Mouse (Mus musculus) hindbrain, embryonic 10.5 days (tissue): ENCODE measurements around the gene Dnah2. TPM values are rescaled to one million over a fixed set of nuclear protein-coding genes. Genes with fewer than 3 reads are reported as not detected.

Source experiments
- DNase-seq: peaks from one replicate; pipeline ENCODE4 v3.0.0-alpha.2; 2017; ENCODE audit warnings: low spot score
- H3K27ac ChIP-seq: fragments of 300-500 bp; sonication (generic); 2 replicates; pipeline ENCODE4 v1.5.1; 2016; ENCODE audit warnings: mild to moderate bottlenecking, moderate library complexity
- H3K27me3 ChIP-seq: fragments of 300-500 bp; sonication (generic); 2 replicates; pipeline ENCODE4 v1.6.1; 2016; ENCODE audit warnings: mild to moderate bottlenecking; ENCODE audit not compliant: poor library complexity, insufficient read depth, severe bottlenecking
- H3K36me3 ChIP-seq: fragments of 300-500 bp; sonication (generic); 2 replicates; pipeline ENCODE4 v1.6.1; 2016; ENCODE audit warnings: mild to moderate bottlenecking, moderate library complexity
- H3K4me1 ChIP-seq: fragments of 300-500 bp; sonication (generic); replicated peaks from 2 replicates; pipeline ENCODE4 v1.6.1; 2016; ENCODE audit warnings: mild to moderate bottlenecking
- H3K4me3 ChIP-seq: fragments of 300-500 bp; sonication (generic); 2 replicates; pipeline ENCODE4 v1.5.1; 2016; ENCODE audit warnings: mild to moderate bottlenecking, moderate library complexity
- H3K9me3 ChIP-seq: fragments of 300-500 bp; sonication (generic); 2 replicates; pipeline ENCODE4 v1.6.1; 2016; ENCODE audit warnings: mild to moderate bottlenecking, moderate library complexity
- WGBS: fragments of 180-500 bp; shearing (Covaris S2); methylation state at CpG from one replicate; pipeline ENCODE4 v1.1.7; 2016; 5-methylcytosine and 5-hydroxymethylcytosine counted together
- polyA plus RNA-seq: library from polyadenylated mRNA; unstranded; fragments of >200 nt; fragmentation: Nextera tagmentation; extraction: Ambion mirVana; gene quantifications from 2 replicates; pipeline ENCODE4 v1.2.1, GENCODE M21; 2016

Dnah2 gene
- polyA plus RNA-seq, 1 experiment from 2014 or later: 2.6 TPM

DNA sequence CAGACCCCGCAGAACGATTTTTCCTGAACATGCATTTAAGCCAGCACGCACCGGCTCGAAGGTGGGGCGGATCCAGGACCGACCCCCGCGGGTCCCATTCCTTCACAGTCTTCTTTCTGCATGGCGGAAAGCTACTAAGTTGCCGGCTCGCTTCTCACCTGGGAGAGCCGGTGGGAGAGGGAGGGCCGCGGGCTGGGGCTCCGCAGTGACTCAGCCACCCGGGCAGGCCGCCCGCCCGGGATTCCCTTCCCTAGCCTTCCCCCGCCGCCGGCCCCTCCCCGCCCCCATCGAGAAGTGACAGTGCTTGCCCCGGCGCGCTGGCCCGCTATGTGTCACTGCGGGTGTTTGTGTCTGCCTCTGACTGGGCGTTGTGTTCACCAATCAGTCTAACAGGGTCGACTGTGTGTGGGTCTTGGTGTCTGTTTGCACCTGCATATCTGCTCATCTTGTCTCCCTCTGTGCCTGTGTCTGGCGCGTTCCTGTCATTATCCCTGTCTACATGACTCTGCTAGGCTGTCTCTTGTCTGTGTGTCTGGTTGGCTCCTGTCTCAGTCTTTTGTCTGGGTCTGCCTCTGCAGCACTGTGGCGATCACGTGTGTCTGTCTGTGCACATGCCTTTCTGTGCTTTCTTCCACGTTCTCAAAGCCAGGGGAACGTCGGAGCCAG, 137.2 kb downstream of the Dnah2 start:
- H3K4me1 ChIP-seq: peaks cover 86% of the 10 kb centered on the region
- no peaks in the 10 kb centered on the region for H3K27me3 ChIP-seq
- H3K36me3 ChIP-seq: peaks cover 44% of the 10 kb centered on the region
- peak overlapping the region; percentile 99 for H3K27ac ChIP-seq
- H3K9me3 ChIP-seq: no peaks in the 10 kb centered on the region
- peak; percentile 66 for DNase-seq
- under 1% methylated on average over 39 of the region's 39 CpGs for WGBS
- peak overlapping the region; percentile 82 for H3K4me3 ChIP-seq

DNA sequence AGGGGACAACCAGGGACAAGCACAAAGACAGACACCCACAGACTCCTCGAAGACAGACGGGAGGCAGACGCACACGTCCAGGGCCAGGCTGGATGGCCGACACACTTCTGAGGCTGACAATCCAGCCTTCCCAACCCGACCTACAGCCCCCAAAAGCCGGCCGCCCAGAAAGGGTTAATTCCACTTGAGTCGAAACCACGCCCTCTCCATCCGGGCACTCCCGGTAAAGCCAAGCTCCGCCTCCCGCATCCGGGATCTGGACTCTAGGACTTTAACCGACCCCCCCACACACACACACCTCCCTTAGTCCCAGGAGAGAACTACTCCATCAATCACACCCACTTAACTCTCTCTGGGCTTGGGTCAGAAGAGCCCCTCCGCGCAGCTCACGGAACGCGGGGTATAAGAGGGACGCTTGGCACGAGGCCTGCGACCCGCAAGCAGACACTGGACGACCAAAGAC, 137.8 kb downstream of the Dnah2 start:
- no peaks in the 10 kb centered on the region for H3K27me3 ChIP-seq
- peaks cover 50% of the 10 kb centered on the region for H3K36me3 ChIP-seq
- 0% methylated on average over 26 of the region's 26 CpGs for WGBS
- H3K4me1 ChIP-seq: peaks cover 81% of the 10 kb centered on the region
- peak overlapping the region; percentile 82 for H3K4me3 ChIP-seq
- H3K9me3 ChIP-seq: no peaks in the 10 kb centered on the region
- H3K27ac ChIP-seq: peak overlapping the region; percentile 99
- DNase-seq: peak; percentile 97

DNA sequence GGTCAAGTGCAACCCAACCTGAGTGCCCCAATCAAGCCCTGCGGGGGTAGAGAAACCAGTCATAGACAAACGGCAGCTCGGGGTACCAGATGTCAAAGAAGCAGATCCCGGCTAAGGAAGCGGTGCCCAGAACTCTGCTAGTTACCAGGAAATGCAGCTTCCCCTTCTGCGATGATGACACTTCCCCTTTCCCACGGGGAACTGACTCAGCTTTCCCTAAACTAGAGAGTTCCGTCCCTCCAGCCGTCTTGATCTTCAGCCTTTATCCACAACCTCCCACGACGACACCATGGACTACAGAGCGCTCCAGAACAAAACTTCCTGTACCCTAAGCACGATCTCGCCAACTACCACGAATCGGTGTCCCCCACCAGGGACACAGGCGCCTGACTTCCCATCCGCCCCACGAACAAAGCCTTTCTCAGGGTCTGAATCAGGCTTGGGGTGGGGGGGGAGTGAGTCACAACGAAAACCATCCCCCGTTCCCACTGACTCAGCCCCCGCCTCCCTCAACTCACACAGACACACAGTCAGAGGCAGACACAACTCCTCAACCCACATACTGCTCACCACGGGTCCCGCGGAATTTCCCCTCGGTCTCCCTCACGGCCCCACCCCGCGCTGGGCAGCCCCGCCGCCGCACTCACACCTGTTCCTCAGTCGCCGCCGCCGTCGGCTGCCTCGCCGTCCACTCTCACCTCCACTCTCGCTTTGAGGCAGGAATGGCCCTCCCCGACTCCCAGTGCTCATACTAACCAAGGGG, 138.4 kb downstream of the Dnah2 start:
- DNase-seq: no peak
- H3K27ac ChIP-seq: peak overlapping the region; percentile 99
- no peaks in the 10 kb centered on the region for H3K27me3 ChIP-seq
- H3K36me3 ChIP-seq: peaks cover 56% of the 10 kb centered on the region
- peak overlapping the region; percentile 82 for H3K4me3 ChIP-seq
- peaks cover 75% of the 10 kb centered on the region for H3K4me1 ChIP-seq
- under 1% methylated on average over 41 of the region's 41 CpGs for WGBS
- H3K9me3 ChIP-seq: no peaks in the 10 kb centered on the region

DNA sequence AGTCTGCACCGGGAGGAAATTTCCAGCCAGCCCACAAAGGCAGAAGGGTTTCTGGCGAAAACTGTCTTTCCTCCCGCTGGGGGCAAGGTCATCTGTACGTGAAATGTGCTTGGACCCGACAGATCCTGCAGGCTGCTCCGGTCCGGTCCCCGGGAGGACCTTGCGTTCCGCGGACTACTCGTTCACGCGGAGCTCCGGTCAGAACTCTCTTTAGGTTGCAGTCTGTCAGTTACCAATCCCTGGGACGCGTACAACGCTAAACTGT, 138.9 kb downstream of the Dnah2 start:
- no peaks in the 10 kb centered on the region for H3K27me3 ChIP-seq
- H3K36me3 ChIP-seq: peaks cover 61% of the 10 kb centered on the region
- peak overlapping the region; percentile 82 for H3K4me3 ChIP-seq
- H3K27ac ChIP-seq: peak overlapping the region; percentile 99
- H3K9me3 ChIP-seq: no peaks in the 10 kb centered on the region
- DNase-seq: no peak
- WGBS: under 1% methylated on average over 18 of the region's 18 CpGs
- H3K4me1 ChIP-seq: peaks cover 70% of the 10 kb centered on the region

DNA sequence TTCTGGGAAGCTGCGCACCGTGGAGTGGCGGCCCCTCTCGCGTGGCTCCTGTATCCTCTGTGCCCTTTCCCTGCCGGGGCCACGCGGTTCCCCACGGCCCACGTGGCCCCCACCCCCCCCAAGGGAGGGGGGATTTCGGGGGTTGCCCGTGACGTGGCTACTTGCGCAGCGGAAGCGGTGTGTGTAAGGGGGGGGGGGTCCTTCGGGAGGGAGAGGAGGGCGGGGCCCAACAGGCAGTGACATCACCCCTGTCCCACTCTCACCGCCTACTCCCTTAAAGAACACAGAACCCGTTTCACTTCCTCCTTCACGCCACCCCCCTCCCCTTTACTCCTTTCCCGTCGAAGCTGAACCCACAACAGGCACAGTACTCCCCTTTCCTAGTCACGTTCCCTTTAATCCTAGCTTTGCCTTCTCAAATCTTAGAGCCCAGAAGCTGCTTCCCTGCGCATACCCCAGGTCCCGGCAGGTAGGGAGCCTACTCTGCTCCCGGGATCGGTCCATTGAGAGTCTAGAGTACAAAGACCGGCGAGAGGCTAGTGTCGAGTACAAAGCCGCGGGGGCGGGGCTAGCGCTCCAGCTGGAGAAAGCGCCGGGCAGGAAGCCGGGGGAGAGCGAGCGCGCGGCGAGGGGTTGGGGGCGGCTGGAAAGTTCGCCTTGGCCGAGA, 139.4 kb downstream of the Dnah2 start:
- no peaks in the 10 kb centered on the region for H3K9me3 ChIP-seq
- peak overlapping the region; percentile 82 for H3K4me3 ChIP-seq
- H3K4me1 ChIP-seq: peaks cover 66% of the 10 kb centered on the region
- H3K27me3 ChIP-seq: no peaks in the 10 kb centered on the region
- peak; percentile 89 for DNase-seq
- WGBS: under 1% methylated on average over 46 of the region's 46 CpGs
- peak overlapping the region; percentile 99 for H3K27ac ChIP-seq
- H3K36me3 ChIP-seq: peaks cover 66% of the 10 kb centered on the region

DNA sequence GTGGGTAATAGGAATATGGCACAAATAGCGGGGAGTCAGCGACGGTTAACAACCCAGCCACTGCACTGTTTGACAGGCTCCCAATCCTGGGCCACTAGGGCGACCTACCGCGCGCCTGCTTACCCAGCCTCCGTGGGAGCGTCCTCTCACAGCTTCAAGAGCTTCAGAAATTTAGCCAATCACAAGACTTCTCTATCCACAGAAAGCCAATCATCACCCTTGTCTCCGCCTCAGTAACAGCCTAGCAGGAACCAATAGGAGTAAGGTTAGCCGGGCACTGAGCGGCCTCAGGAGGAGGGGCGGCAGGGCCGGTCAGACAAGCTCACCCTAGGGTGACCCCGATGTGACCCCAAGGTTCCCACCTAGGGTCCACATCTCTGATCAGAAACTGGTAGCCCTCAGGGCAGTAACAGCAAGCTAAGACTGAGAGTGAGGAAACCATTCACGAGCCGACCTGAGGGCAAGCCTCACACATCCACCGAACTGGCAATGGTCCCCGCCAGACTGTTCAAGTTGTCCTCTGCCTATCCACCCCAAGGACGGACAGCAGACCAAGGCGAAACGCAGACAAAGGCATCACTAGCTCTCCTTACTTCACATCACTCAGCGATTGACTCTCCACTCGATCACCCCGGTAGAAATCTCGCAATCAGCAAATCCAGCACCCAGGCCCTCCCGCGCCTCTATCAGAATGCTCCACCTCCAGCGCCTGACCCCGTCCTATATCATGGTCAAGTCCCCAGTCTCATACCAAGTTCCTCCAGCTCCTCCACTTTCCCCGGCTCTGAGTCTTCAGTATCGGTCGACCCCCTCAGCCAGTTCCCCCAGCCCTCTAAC, 140.2 kb downstream of the Dnah2 start:
- peak; percentile 86 for DNase-seq
- H3K27me3 ChIP-seq: no peaks in the 10 kb centered on the region
- H3K4me3 ChIP-seq: peak overlapping the region; percentile 82
- H3K27ac ChIP-seq: peak overlapping the region; percentile 99
- peaks cover 58% of the 10 kb centered on the region for H3K4me1 ChIP-seq
- under 1% methylated on average over 33 of the region's 33 CpGs for WGBS
- peaks cover 70% of the 10 kb centered on the region for H3K36me3 ChIP-seq
- no peaks in the 10 kb centered on the region for H3K9me3 ChIP-seq

DNA sequence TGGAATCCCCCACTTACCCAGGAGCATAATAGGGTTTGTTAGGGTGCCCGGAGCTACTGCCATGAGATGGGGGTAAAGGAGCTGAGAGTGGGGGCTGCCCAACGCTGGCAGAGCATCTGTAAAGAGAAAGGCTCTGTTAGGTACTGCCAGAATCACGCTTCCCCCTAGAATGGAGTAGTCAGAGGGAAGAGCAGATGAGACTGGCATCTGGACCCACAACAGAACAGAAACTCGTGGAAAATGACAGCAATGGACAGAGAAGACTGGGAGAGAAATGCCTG, 141.2 kb downstream of the Dnah2 start:
- 88% methylated on average over 4 of the region's 4 CpGs for WGBS
- Histone ChIP-seq H3K27me3 (no peaks in the 10 kb centered on the region), H3K27ac (peak overlapping the region; percentile 99; the same call in 1 of the 2 replicates), H3K36me3 (peaks cover 70% of the 10 kb centered on the region), H3K9me3 (no peaks in the 10 kb centered on the region), H3K4me1 (peaks cover 47% of the 10 kb centered on the region), H3K4me3 (peak overlapping the region; percentile 82)
- no peak for DNase-seq

DNA sequence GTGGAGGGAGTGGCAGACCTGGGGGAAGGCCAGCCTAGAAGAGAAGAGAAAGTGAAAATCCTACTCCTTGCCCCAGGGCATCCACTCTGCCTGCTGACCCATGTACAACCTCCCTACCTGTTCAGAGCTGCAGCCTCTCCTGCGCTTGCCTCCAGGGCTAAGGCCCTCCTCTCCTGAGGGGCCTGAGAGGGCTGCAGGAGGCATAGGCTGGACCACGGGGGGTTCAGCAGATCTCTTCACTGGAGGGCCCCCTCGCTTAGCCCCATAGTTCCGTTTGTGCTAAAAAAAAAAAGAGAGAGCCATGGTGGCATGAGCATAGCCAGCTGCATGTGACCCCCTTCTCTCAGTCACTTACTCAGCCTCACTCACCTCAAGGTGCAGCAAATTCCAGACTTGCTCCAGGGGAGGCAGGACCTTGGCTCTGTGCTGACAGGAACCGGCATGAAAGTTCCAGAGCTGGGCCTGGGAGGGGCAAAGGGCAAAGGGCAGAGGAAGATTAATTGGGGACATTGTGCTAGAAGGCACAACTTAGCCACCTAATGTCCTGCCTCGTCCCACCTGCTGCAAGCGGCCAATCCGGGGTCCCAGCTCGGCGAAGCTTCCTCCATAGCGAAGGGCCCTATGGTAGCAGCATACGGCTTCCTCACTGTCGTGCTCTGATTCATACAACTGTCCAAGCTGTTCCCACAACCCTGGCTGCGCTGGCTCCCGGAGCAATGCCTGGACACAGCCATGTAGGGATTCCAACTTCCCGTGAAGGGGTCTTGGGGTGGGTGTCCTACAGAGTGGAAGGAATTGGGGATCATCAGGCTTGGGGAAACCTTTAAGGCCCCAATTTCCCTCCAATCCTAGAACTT, 141.8 kb downstream of the Dnah2 start:
- no peaks in the 10 kb centered on the region for H3K9me3 ChIP-seq
- WGBS: 90% methylated on average over 16 of the region's 16 CpGs
- DNase-seq: no peak
- no peaks in the 10 kb centered on the region for H3K27me3 ChIP-seq
- no peak overlapping the region for H3K27ac ChIP-seq
- peaks cover 41% of the 10 kb centered on the region for H3K4me1 ChIP-seq
- H3K36me3 ChIP-seq: peaks cover 71% of the 10 kb centered on the region
- H3K4me3 ChIP-seq: no peak overlapping the region; the same call in none of the 2 replicates

DNA sequence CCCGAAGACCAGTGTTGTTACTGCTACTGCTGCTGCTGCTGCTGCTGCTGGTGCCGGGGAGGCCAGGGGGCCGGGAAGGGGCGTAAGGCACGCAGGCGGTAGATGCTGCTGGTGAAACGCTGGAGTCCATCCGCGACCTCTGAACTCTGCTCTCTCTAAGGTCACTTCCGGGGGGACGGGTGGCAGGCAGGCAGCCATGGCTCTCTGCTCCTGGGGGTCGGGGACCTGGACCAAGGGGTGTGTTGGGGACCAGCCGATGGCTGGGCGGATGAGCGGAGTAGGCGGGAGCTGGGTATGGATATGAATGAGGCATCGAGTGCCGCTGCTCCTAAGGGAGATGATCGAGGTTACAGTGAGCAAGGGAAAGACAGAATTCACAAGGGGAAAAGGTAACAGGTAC, 142.6 kb downstream of the Dnah2 start:
- peak overlapping the region; percentile 18; the same call in 1 of the 2 replicates for H3K4me3 ChIP-seq
- 85% methylated on average over 19 of the region's 19 CpGs for WGBS

DNA sequence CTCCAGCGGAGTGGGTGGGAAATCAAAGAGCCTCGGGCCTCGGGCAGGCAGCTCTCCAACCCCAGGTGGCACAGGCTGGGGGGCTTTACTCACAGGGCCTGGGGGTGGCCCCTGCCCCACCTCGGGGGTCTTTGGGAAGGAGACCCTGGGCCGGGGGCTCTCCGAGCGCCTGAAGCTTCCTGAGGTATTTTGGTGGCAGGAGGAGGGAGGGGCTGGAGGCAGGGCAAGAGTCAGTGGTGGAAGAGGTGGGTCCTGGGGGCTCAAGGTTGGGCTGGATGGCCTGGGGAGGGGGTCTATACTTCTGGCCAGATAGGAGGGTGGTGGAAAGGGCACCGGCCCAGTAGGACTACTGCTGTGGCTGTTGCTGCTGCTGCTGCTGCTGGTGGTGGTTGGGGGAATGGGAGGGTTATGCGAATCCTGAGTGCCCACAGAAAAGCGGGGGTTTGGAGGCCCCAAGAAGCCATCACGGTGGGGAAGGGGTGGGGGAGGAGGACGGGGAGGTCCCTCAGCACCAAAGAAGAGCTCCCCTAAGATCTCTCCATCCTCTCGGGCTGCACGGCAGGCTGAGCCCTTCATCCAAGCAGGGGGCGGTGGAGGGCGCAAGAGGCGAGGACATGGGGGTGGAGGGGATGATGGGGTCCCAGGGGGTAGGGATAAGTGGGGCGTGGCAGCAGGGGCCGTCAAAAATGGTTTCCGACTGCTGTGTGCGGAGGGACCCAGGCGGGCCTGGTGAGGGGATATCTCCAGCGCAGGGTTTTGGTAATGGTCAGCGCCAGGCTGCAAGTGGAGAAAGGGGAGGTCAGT, 143.3 kb downstream of the Dnah2 start:
- Histone ChIP-seq H3K27me3 (peaks cover 9% of the 10 kb centered on the region), H3K4me1 (peaks cover 47% of the 10 kb centered on the region), H3K9me3 (no peaks in the 10 kb centered on the region), H3K27ac (0 out of 2 replicates have a peak overlapping the region, but pooled peaks have one; percentile 37), H3K4me3 (peak overlapping the region; percentile 16; the same call in 1 of the 2 replicates), H3K36me3 (peaks cover 79% of the 10 kb centered on the region)
- 92% methylated on average over 24 of the region's 24 CpGs for WGBS
- no peak for DNase-seq

More for the DNA sequence above, 142.6 kb downstream of the Dnah2 start:
- no peak for DNase-seq
- H3K36me3 ChIP-seq: peaks cover 72% of the 10 kb centered on the region
- no peaks in the 10 kb centered on the region for H3K9me3 ChIP-seq
- H3K4me1 ChIP-seq: peaks cover 42% of the 10 kb centered on the region
- 0 out of 2 replicates have a peak, but pooled peaks cover 3% of the 10 kb centered on the region for H3K27me3 ChIP-seq
- H3K27ac ChIP-seq: 0 out of 2 replicates have a peak overlapping the region, but pooled peaks have one; percentile 37
